ENCODE assay signal across 8 mouse cellular contexts in genomic region chr10:7792254-7792750, GRCm38 (mm10). TPM values are rescaled to one million over a fixed set of nuclear protein-coding genes. Genes with fewer than 3 reads are reported as not detected.
DNase-seq lines count a peak whose midpoint lies in the region; ATAC-seq and TF ChIP-seq lines count a peak whose summit lies in the region.

No protein-coding gene starts in this region.

- H3K4me2 ChIP-seq in lung, embryonic 14.5 days, result peak overlapping the region; percentile 66
- H3K4me2 ChIP-seq in embryonic facial prominence, embryonic 15.5 days (replicated peaks), result peak overlapping the region; percentile 72
- peak overlapping the region; percentile 60 for H3K4me2 ChIP-seq in limb, embryonic 12.5 days
- peak overlapping the region; percentile 77 for H3K4me2 ChIP-seq in neural tube, embryonic 15.5 days

- peaks cover 21% of the 10 kb centered on the region for H3K36me3 ChIP-seq in lung, embryonic 14.5 days (ENCODE audit: insufficient read depth)
- peaks cover 24% of the 10 kb centered on the region for H3K36me3 ChIP-seq in embryonic facial prominence, embryonic 15.5 days
- H3K36me3 ChIP-seq in limb, embryonic 12.5 days, result peaks cover 35% of the 10 kb centered on the region
- peaks cover 23% of the 10 kb centered on the region for H3K36me3 ChIP-seq in neural tube, embryonic 15.5 days

- peak overlapping the region; percentile 94 for H3K9ac ChIP-seq in lung, embryonic 14.5 days
- H3K9ac ChIP-seq in embryonic facial prominence, embryonic 15.5 days, result peak overlapping the region; percentile 84
- H3K9ac ChIP-seq in limb, embryonic 12.5 days (replicated peaks), result peak overlapping the region; percentile 86
- H3K9ac ChIP-seq in neural tube, embryonic 15.5 days (replicated peaks), result peak overlapping the region; percentile 75

- H3K27ac ChIP-seq in lung, embryonic 14.5 days (ENCODE audit: low read depth), result peak overlapping the region; percentile 67
- peak overlapping the region; percentile 48; the same call in 1 of the 2 replicates for H3K27ac ChIP-seq in embryonic facial prominence, embryonic 15.5 days (replicated peaks)
- H3K27ac ChIP-seq in limb, embryonic 12.5 days, result no peak overlapping the region
- H3K27ac ChIP-seq in neural tube, embryonic 15.5 days (replicated peaks), result peak overlapping the region; percentile 73

- no peaks in the 10 kb centered on the region; the same call in 1 of the 2 replicates for H3K4me1 ChIP-seq in lung, embryonic 14.5 days (ENCODE audit: insufficient read depth)
- peaks cover 13% of the 10 kb centered on the region for H3K4me1 ChIP-seq in embryonic facial prominence, embryonic 15.5 days
- peaks cover 11% of the 10 kb centered on the region for H3K4me1 ChIP-seq in limb, embryonic 12.5 days (replicated peaks)
- H3K4me1 ChIP-seq in neural tube, embryonic 15.5 days, result peaks cover 22% of the 10 kb centered on the region

- H3K27me3 ChIP-seq in lung, embryonic 14.5 days (ENCODE audit: insufficient read depth, low read length), result no peaks in the 10 kb centered on the region
- H3K27me3 ChIP-seq in embryonic facial prominence, embryonic 15.5 days, result no peaks in the 10 kb centered on the region
- no peaks in the 10 kb centered on the region for H3K27me3 ChIP-seq in limb, embryonic 12.5 days
- no peaks in the 10 kb centered on the region for H3K27me3 ChIP-seq in neural tube, embryonic 15.5 days (replicated peaks)

- no peaks in the 10 kb centered on the region for H3K9me3 ChIP-seq in lung, embryonic 14.5 days (ENCODE audit: low read depth, low read length)
- no peaks in the 10 kb centered on the region for H3K9me3 ChIP-seq in embryonic facial prominence, embryonic 15.5 days (replicated peaks)
- H3K9me3 ChIP-seq in limb, embryonic 12.5 days, result no peaks in the 10 kb centered on the region
- H3K9me3 ChIP-seq in neural tube, embryonic 15.5 days (replicated peaks), result no peaks in the 10 kb centered on the region

- no peak for TF ChIP-seq CTCF in lung, embryonic 14.5 days (IDR thresholded peaks at IDR 0.05; ENCODE audit: low read depth)

- WGBS in lung, embryonic 14.5 days, result 0% methylated on average over 10 of the region's 10 CpGs
- under 1% methylated on average over 10 of the region's 10 CpGs for WGBS in embryonic facial prominence, embryonic 15.5 days
- WGBS in limb, embryonic 12.5 days, result 2% methylated on average over 10 of the region's 10 CpGs
- under 1% methylated on average over 10 of the region's 10 CpGs for WGBS in neural tube, embryonic 15.5 days

- ATAC-seq in lung, embryonic 14.5 days (ENCODE audit: insufficient read depth), result no peak; the same call in 1 of the 2 replicates
- ATAC-seq in embryonic facial prominence, embryonic 15.5 days (ENCODE audit: insufficient number of reproducible peaks, low FRiP score, low TSS enrichment, low read depth), result peak; percentile 22; the same call in 1 of the 2 replicates
- ATAC-seq in limb, embryonic 12.5 days (ENCODE audit: insufficient number of reproducible peaks, insufficient read depth, low FRiP score, low TSS enrichment, low read depth), result peak; percentile 57
- ATAC-seq in neural tube, embryonic 15.5 days (ENCODE audit: low FRiP score), result peak; percentile 54; the same call in 1 of the 2 replicates

- DNase-seq in lung, embryonic 14.5 days, result no peak
- no peak for DNase-seq in lung, postnatal 10 days
- no peak for DNase-seq in thymus, adult 18-20 months
- DNase-seq in urinary bladder, adult 18-20 months (ENCODE audit: low spot score in 2 of 2), result no peak
- DNase-seq in spleen, adult 18-20 months, result no peak

- peak overlapping the region; percentile 87 for H3K4me3 ChIP-seq in lung, embryonic 14.5 days (ENCODE audit: low read depth, low read length)
- H3K4me3 ChIP-seq in embryonic facial prominence, embryonic 15.5 days (replicated peaks), result peak overlapping the region; percentile 90
- peak overlapping the region; percentile 92 for H3K4me3 ChIP-seq in limb, embryonic 12.5 days (replicated peaks)
- peak overlapping the region; percentile 77 for H3K4me3 ChIP-seq in neural tube, embryonic 15.5 days (replicated peaks)

RNA-seq across cellular contexts. Expression of gene Ginm1, which starts 0.3 kb away (rescaled TPM):
- polyA plus RNA-seq in lung, embryonic 14.5 days (2014; fragmentation: Nextera tagmentation; extraction: Ambion mirVana), result 75.8 and 77.7 TPM in 2 replicates
- 86.8 and 87.3 TPM in 2 replicates for polyA plus RNA-seq in embryonic facial prominence, embryonic 15.5 days (2015; fragmentation: Nextera tagmentation; extraction: Ambion mirVana)
- 60.8 and 68.1 TPM in 2 replicates for polyA plus RNA-seq in limb, embryonic 12.5 days (2016; fragmentation: Nextera tagmentation; extraction: Ambion mirVana)
- polyA plus RNA-seq in neural tube, embryonic 15.5 days (2015; fragmentation: Nextera tagmentation; extraction: Ambion mirVana), result 54.0 and 58.5 TPM in 2 replicates

RNA-seq across cellular contexts. Expression of gene Ppil4, which starts 0.4 kb away (rescaled TPM):
- 39.0 and 41.3 TPM in 2 replicates for polyA plus RNA-seq in lung, embryonic 14.5 days (2014; fragmentation: Nextera tagmentation; extraction: Ambion mirVana)
- 36.7 and 37.5 TPM in 2 replicates for polyA plus RNA-seq in embryonic facial prominence, embryonic 15.5 days (2015; fragmentation: Nextera tagmentation; extraction: Ambion mirVana)
- polyA plus RNA-seq in limb, embryonic 12.5 days (2016; fragmentation: Nextera tagmentation; extraction: Ambion mirVana), result 46.9 and 49.2 TPM in 2 replicates
- polyA plus RNA-seq in neural tube, embryonic 15.5 days (2015; fragmentation: Nextera tagmentation; extraction: Ambion mirVana), result 42.1 and 43.0 TPM in 2 replicates

RNA-seq across cellular contexts. Expression of gene Zc3h12d, which starts 40.0 kb away (rescaled TPM):
- 0.18 TPM in 2 replicates for polyA plus RNA-seq in lung, embryonic 14.5 days (2014; fragmentation: Nextera tagmentation; extraction: Ambion mirVana)
- polyA plus RNA-seq in embryonic facial prominence, embryonic 15.5 days (2015; fragmentation: Nextera tagmentation; extraction: Ambion mirVana), result 0.21 TPM in 2 replicates
- polyA plus RNA-seq in limb, embryonic 12.5 days (2016; fragmentation: Nextera tagmentation; extraction: Ambion mirVana), result 0.29 TPM in 2 replicates
- polyA plus RNA-seq in neural tube, embryonic 15.5 days (2015; fragmentation: Nextera tagmentation; extraction: Ambion mirVana), result 0.19 and 0.34 TPM in 2 replicates
